Mouse (Mus musculus) neutrophil, adult 65 days (primary cell): ENCODE results near the gene Pclo. TPM values are rescaled to one million over a fixed set of nuclear protein-coding genes. Genes with fewer than 3 reads are reported as not detected.

Experiments used
- total RNA-seq: library from RNA; stranded (reverse); gene quantifications from 2 replicates; pipeline ENCODE4 v1.2.4, GENCODE M21; 2023

Gene Pclo
- not detected in 2 replicates for total RNA-seq

DNA sequence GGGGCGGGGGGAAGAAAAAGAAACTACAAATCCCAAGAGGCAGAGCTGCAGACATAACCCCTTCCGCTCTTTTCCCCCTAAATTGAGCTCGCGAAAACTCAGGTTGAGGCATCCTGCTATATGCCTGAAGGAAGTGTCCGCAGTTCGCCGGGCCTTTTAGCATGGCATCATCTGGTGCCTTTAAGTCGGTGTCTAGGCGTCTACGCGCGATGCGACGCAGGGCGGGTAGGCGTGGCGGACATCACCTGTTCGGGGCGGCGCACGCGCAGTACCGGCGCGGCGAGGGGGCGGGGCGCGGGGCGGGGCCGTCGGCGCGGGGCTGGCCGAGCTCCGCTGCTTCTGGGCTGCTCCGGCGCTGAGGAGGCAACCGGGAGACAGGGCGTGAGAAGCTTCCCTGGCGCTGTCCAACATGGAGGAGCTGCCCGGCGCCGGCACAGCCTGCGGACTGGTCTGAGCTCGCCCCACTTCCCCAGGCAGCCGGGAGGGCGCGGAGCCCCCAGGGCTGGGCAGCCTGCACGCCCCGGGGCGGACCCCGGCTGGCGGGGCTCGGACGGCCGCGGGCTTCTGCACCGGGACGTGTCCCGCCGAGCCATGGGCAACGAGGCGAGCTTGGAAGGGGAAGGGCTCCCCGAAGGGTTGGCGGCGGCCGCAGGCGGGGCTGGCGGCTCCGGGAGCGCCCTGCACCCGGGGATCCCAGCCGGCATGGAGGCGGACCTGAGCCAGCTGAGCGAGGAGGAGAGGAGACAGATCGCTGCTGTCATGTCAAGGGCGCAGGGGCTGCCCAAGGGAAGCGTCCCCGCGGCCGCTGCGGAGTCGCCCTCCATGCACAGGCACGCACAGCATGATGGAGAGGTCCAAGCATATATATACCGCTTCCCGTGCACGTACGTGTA is at the start of gene Pclo:
Pclo (plus strand) TSS at position 288 of the 893 bp plus-strand sequence.

